Mouse (Mus musculus): ENCODE measurements around the gene Foxl2. TPM values are rescaled to one million over a fixed set of nuclear protein-coding genes. Genes with fewer than 3 reads are reported as not detected.

Gene Foxl2
- polyA plus RNA-seq, 1 experiment from 2014 or later = 1.7 TPM

DNA sequence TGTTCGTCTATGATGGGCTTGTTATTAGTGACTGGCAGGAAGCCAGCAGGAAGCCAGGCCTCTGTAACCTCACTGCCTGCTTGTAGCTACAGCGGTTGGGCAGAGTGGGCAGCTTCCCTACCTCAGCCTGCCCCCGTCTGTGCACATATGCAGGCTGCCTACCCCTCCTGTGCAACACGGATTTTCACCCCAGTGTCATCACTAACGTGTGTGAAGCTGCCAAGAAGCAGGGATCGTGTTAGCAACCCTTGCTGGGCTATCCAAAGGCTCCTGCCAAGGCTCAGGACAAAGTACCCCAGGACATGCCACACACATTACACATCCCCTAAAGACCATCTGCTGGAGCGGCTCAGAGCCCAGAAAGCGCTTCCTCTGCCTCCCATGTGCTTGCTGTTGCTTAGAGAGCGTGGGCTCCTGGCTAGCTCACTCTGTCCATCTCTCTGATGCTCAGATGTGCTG is 44.8 kb downstream of the Foxl2 start:
- no peak overlapping the region for H3K9ac ChIP-seq (ENCODE audit: low read length)
- H3K4me3 ChIP-seq (ENCODE audit: low read depth, low read length) = no peak overlapping the region
- H3K27ac ChIP-seq (ENCODE audit: low read depth, low read length) = no peak overlapping the region
- H3K4me2 ChIP-seq (ENCODE audit: low read depth, low read length, severe bottlenecking) = no peak overlapping the region
- H3K9me3 ChIP-seq (ENCODE audit: control insufficient read depth, low read length) = no peaks in the 10 kb centered on the region
- H3K36me3 ChIP-seq (ENCODE audit: control insufficient read depth, insufficient read depth, low read length) = no peaks in the 10 kb centered on the region
- WGBS = 88% methylated on average over 9 of the region's 9 CpGs
- H3K27me3 ChIP-seq (ENCODE audit: control insufficient read depth, insufficient read depth, low read length) = no peaks in the 10 kb centered on the region
- ATAC-seq (replicated peaks; ENCODE audit: low FRiP score) (no peak), DNase-seq (ENCODE audit: low spot score) (no peak)
- no peaks in the 10 kb centered on the region for H3K4me1 ChIP-seq (replicated peaks; ENCODE audit: control insufficient read depth, insufficient read depth, low read length)

DNA sequence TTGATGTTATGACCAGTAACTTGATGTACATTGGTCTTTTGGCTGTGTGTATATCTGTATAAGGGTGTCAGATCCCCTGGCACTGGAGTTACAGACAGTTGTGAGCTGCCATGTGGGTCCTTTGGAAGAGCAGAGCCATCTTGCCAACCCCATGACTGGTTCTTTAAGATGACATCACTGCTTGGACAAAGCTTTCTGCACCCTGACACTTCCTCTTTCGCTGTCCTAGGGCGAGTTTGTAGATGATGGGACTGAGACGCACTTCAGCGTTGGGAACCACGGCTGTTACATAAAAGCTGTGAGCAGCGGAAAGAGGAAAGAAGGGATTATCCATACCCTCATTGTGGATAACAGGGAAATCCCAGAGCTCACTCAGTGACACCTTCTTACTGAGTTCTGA is 46.2 kb downstream of the Foxl2 start:
- Histone ChIP-seq H3K4me2 (ENCODE audit: low read depth, low read length, severe bottlenecking) (no peak overlapping the region), H3K4me3 (ENCODE audit: low read depth, low read length) (no peak overlapping the region), H3K27ac (ENCODE audit: low read depth, low read length) (no peak overlapping the region), H3K27me3 (ENCODE audit: control insufficient read depth, insufficient read depth, low read length) (no peaks in the 10 kb centered on the region), H3K9ac (ENCODE audit: low read length) (no peak overlapping the region), H3K4me1 (replicated peaks; ENCODE audit: control insufficient read depth, insufficient read depth, low read length) (no peaks in the 10 kb centered on the region), H3K36me3 (ENCODE audit: control insufficient read depth, insufficient read depth, low read length) (no peaks in the 10 kb centered on the region), H3K9me3 (ENCODE audit: control insufficient read depth, low read length) (no peaks in the 10 kb centered on the region)
- DNase-seq (ENCODE audit: low spot score) = no peak
- 87% methylated on average over 6 of the region's 6 CpGs for WGBS
- ATAC-seq (replicated peaks; ENCODE audit: low FRiP score) = no peak

Other genes with a start within 250 kb of the Foxl2 start
- gene Prr23a1, start 112.8 kb upstream of the Foxl2 start, polyA plus RNA-seq (2014; fragmentation: Nextera tagmentation; extraction: Ambion mirVana) = not detected in 2 replicates
- gene Prr23a2, start 98.8 kb upstream of the Foxl2 start, polyA plus RNA-seq (2014; fragmentation: Nextera tagmentation; extraction: Ambion mirVana) = not detected in 2 replicates
- gene Prr23a3, start 90.5 kb upstream of the Foxl2 start, polyA plus RNA-seq (2014; fragmentation: Nextera tagmentation; extraction: Ambion mirVana) = not detected in 2 replicates
- not detected in 2 replicates for gene 7420426K07Rik, start 52.2 kb upstream of the Foxl2 start, polyA plus RNA-seq (2014; fragmentation: Nextera tagmentation; extraction: Ambion mirVana)
- gene Faim, start 31.1 kb downstream of the Foxl2 start, polyA plus RNA-seq (2014; fragmentation: Nextera tagmentation; extraction: Ambion mirVana) = 74.7 and 78.4 TPM in 2 replicates
- gene Gm1123, start 80.4 kb downstream of the Foxl2 start, polyA plus RNA-seq (2014; fragmentation: Nextera tagmentation; extraction: Ambion mirVana) = not detected in 2 replicates
- gene Pik3cb, start 185.3 kb downstream of the Foxl2 start, polyA plus RNA-seq (2014; fragmentation: Nextera tagmentation; extraction: Ambion mirVana) = 1.6 and 1.7 TPM in 2 replicates